Mouse (Mus musculus) liver, embryonic 14.5 days (tissue): Measurements from ENCODE around the gene Atp5e. TPM values are rescaled to one million over a fixed set of nuclear protein-coding genes. Genes with fewer than 3 reads are reported as not detected.

Experiments
- ATAC-seq: fragments of 200-750 bp; cut with Nextera tagmentation; 2 replicates; pipeline ENCODE4 v1.8.0; 2017; ENCODE audit warnings: moderate number of reproducible peaks, mild to moderate bottlenecking, moderate library complexity; ENCODE audit not compliant: insufficient read depth
- DNase-seq, 3 experiments: peaks; one replicate each; pipeline ENCODE4 v3.0.0-alpha.2; 2012 to 2013; ENCODE audit warnings: low read depth in 3 of 3, low spot score in 3 of 3
- H3K27ac ChIP-seq: fragments of 300-500 bp; sonication (generic); 2 replicates; pipeline ENCODE4 v1.5.1; 2014; ENCODE audit warnings: moderate library complexity, mild to moderate bottlenecking, control low read depth, inconsistent platforms
- H3K27me3 ChIP-seq: fragments of 300-500 bp; sonication (generic); 2 replicates; pipeline ENCODE4 v1.6.1; 2014; ENCODE audit warnings: mild to moderate bottlenecking, low read length, moderate library complexity; ENCODE audit not compliant: control insufficient read depth, insufficient read depth
- H3K36me3 ChIP-seq: fragments of 300-500 bp; sonication (generic); replicated peaks from 2 replicates; pipeline ENCODE4 v1.6.1; 2014; ENCODE audit warnings: low read depth; ENCODE audit not compliant: control insufficient read depth, insufficient read depth
- H3K4me1 ChIP-seq, 2 experiments: fragments of 200-500 bp in 1 of 2; fragments of 300-500 bp in 1 of 2; sonication (generic) in 1 of 2; replicated peaks; 2 replicates each; pipeline ENCODE4 v1.6.1; 2012 to 2014; ENCODE audit warnings: antibody characterized with exemption in 1 of 2, inconsistent platforms in 1 of 2, low read length in 1 of 2; ENCODE audit not compliant: control insufficient read depth in 2 of 2, insufficient read depth in 2 of 2
- H3K4me2 ChIP-seq: fragments of 300-500 bp; sonication (generic); 2 replicates; pipeline ENCODE4 v1.6.1; 2014; ENCODE audit warnings: low read depth, mild to moderate bottlenecking, control low read depth, moderate library complexity
- H3K4me3 ChIP-seq, 2 experiments: fragments of 200-500 bp in 1 of 2; fragments of 300-500 bp in 1 of 2; sonication (generic) in 1 of 2; 2 replicates each; pipeline ENCODE4 v1.5.1; 2012 to 2014; ENCODE audit warnings: low read depth in 2 of 2, low read length in 2 of 2, mild to moderate bottlenecking in 2 of 2, control low read depth in 1 of 2, inconsistent platforms in 1 of 2, moderate library complexity in 1 of 2; ENCODE audit not compliant: insufficient read depth in 1 of 2
- H3K9ac ChIP-seq: fragments of 300-500 bp; sonication (generic); replicated peaks from 2 replicates; pipeline ENCODE4 v1.6.1; 2014; ENCODE audit warnings: mild to moderate bottlenecking, control low read depth, moderate library complexity
- H3K9me3 ChIP-seq: fragments of 300-500 bp; sonication (generic); 2 replicates; pipeline ENCODE4 v1.6.1; 2016; ENCODE audit warnings: low read length, mixed read lengths; ENCODE audit not compliant: control insufficient read depth
- CTCF ChIP-seq: IDR thresholded peaks from 2 replicates; pipeline ENCODE4 v1.5.1; 2016; ENCODE audit warnings: antibody characterized with exemption, low read depth, control low read depth
- EP300 ChIP-seq: IDR thresholded peaks from 2 replicates; pipeline ENCODE4 v1.6.1; 2016; ENCODE audit warnings: antibody characterized with exemption, low read depth
- WGBS: fragments of 180-500 bp; shearing (Covaris S2); extraction: QIAGEN DNeasy Blood & Tissue Kit; methylation state at CpG from one replicate; pipeline ENCODE4 v1.1.7; 2014; ENCODE audit not compliant: insufficient replicate concordance; 5-methylcytosine and 5-hydroxymethylcytosine counted together
- polyA plus RNA-seq, 2 experiments: library from polyadenylated mRNA; depleted of rRNA in 1 of 2; stranded (reverse) in 1 of 2; unstranded in 1 of 2; fragments of >200 nt; fragmentation: Nextera tagmentation in 1 of 2; extraction: Ambion mirVana in 1 of 2; gene quantifications; 2 replicates each; pipeline versions ENCODE4 v1.2.1 to v1.2.3; 2012 to 2014

The Atp5e gene
- polyA plus RNA-seq, 2 experiments, result 238 to 483 TPM

- no peak overlapping the region for H3K27ac ChIP-seq
- no peak overlapping the region for H3K4me3 ChIP-seq
- no peak for TF ChIP-seq EP300
- TF ChIP-seq CTCF, result no peak
- H3K27me3 ChIP-seq, result no peaks in the 10 kb centered on the region
- H3K9ac ChIP-seq, result no peak overlapping the region
- no peak for DNase-seq
- no peaks in the 10 kb centered on the region for H3K9me3 ChIP-seq
- 72% methylated on average over 8 of the region's 8 CpGs for WGBS
- ATAC-seq, result no peak
- no peaks in the 10 kb centered on the region for H3K36me3 ChIP-seq
- H3K4me2 ChIP-seq, result no peak overlapping the region
- H3K4me1 ChIP-seq, result no peaks in the 10 kb centered on the region
Observed at GRCm38 (mm10) chr2:174501517-174501916, 37.6 kb upstream of the Atp5e start.

DNA sequence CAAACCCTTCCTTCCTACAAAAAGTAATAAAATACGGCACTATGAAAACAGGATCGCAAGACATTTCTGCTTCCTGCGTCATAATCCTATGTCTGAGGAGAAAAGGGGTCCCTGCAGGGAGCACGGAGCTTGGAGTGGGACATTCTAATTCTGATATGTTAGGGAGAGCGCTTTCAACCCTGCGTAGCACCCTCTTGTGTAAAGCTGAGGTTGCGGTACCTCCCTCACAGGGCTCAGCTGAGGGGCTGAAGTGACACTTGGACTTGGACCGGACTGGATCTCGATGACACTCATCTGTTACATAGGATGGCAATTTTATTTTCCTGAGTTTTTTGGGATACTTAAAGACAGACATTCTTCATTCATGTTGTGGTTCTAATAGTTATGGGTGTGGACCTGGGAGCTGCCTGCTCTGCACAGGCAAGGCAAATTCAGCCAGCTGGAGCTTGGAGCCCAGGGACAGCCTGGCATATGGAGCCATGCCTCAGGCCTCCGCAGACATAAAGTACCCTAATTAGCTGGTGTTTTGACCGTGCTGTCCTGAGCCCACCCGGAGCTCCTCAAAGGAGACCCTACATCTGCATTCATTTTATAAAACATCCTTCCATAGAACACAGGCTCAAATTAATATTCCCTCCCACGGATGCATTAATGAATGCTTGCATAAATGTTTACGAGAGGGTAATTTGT lies 37.1 kb upstream of the Atp5e start:
- Histone ChIP-seq H3K4me1 (no peaks in the 10 kb centered on the region), H3K4me2 (no peak overlapping the region), H3K36me3 (no peaks in the 10 kb centered on the region), H3K9ac (no peak overlapping the region), H3K27ac (no peak overlapping the region), H3K4me3 (no peak overlapping the region), H3K27me3 (no peaks in the 10 kb centered on the region), H3K9me3 (no peaks in the 10 kb centered on the region)
- ATAC-seq (no peak), DNase-seq (no peak)
- TF ChIP-seq EP300 (no peak), CTCF (no peak)
- WGBS, result 72% methylated on average over 14 of the region's 14 CpGs

DNA sequence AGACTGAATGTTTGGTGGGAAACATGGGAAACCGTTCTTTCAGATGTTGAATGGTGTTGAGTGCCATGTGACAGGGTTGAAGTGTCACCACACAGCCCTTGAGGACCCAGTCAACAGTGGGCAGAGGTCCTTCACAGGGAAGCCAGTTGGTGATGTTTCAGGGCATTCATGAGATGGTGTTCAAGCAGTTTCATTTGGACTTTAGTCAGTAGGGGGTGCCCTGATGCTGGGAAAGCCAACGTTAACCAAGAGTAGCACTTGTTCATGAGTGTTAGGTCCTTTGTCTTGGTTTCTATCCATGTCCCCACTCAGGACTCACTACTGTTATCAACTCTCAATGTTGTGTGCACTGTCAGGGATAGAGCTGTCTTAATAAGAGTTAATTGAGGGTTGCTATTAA lies 29.0 kb upstream of the Atp5e start:
- Histone ChIP-seq H3K4me2 (no peak overlapping the region), H3K36me3 (no peaks in the 10 kb centered on the region), H3K4me3 (no peak overlapping the region), H3K4me1 (no peaks in the 10 kb centered on the region), H3K27me3 (no peaks in the 10 kb centered on the region), H3K27ac (no peak overlapping the region), H3K9me3 (no peaks in the 10 kb centered on the region), H3K9ac (no peak overlapping the region)
- no peak for ATAC-seq
- WGBS, result 41% methylated on average over 2 of the region's 2 CpGs
- no peak for DNase-seq
- no peak for TF ChIP-seq EP300
- peak; percentile 49 for TF ChIP-seq CTCF

DNA sequence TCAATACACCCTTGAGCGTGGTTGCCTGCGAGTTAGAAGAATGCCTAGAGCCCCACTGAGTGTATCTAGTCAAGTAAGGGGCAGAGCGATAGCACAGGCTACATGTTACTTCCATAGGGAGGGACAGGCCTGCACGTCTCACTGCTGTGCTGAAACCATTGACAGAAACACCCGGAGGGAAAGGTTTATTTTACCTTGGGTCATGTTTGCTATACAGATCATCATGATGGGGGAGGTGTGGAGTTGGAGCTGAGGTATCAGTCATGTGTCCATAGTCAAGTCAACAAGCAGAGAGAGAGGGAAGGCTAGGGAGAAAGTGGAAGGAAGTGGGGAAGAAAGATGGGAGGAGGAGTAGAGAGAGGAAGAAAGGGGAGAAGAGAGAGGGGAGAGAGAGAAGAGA lies 23.1 kb upstream of the Atp5e start:
- no peak for DNase-seq
- H3K4me1 ChIP-seq, result peaks cover 0 to 2% of the 10 kb centered on the region in 2 experiments; a peak in 1 of 4 replicates
- no peak overlapping the region for H3K27ac ChIP-seq
- no peak overlapping the region for H3K4me3 ChIP-seq
- no peak overlapping the region for H3K4me2 ChIP-seq
- no peak overlapping the region for H3K9ac ChIP-seq
- ATAC-seq, result no peak
- no peaks in the 10 kb centered on the region for H3K27me3 ChIP-seq
- 58% methylated on average over 5 of the region's 5 CpGs for WGBS
- H3K36me3 ChIP-seq, result no peaks in the 10 kb centered on the region
- no peaks in the 10 kb centered on the region for H3K9me3 ChIP-seq
- TF ChIP-seq EP300, result no peak
- TF ChIP-seq CTCF, result no peak

GRCm38 (mm10) chr2:174478746-174479145 lies 14.8 kb upstream of the Atp5e start:
- Histone ChIP-seq H3K4me1 (peaks cover under 1 to 1% of the 10 kb centered on the region in 2 experiments), H3K4me2 (no peak overlapping the region), H3K27me3 (no peaks in the 10 kb centered on the region), H3K27ac (no peak overlapping the region), H3K36me3 (no peaks in the 10 kb centered on the region), H3K9me3 (no peaks in the 10 kb centered on the region), H3K9ac (no peak overlapping the region), H3K4me3 (no peak overlapping the region)
- no peak for DNase-seq
- TF ChIP-seq CTCF, result no peak
- no peak for TF ChIP-seq EP300
- no peak for ATAC-seq
- WGBS, result 51% methylated on average over 5 of the region's 5 CpGs
